Mouse (Mus musculus) testis, adult 2 months (tissue): ENCODE data around the gene Gtf2h4. TPM values are rescaled to one million over a fixed set of nuclear protein-coding genes. Genes with fewer than 3 reads are reported as not detected.
A peak's percentile ranks its signal among the peaks of the same experiment; 100 is the strongest.

Source experiments
- H3K27ac ChIP-seq: fragments of 200-500 bp; 2 replicates; pipeline ENCODE4 v1.5.1; 2012; ENCODE audit warnings: low read depth, low read length; ENCODE audit not compliant: control insufficient read depth, insufficient read depth
- H3K27me3 ChIP-seq: fragments of 200-500 bp; 2 replicates; pipeline ENCODE4 v1.6.1; 2012; ENCODE audit warnings: mild to moderate bottlenecking, low read length, moderate library complexity; ENCODE audit not compliant: control insufficient read depth, insufficient read depth
- H3K36me3 ChIP-seq: fragments of 200-500 bp; 2 replicates; pipeline ENCODE4 v1.6.1; 2012; ENCODE audit warnings: mild to moderate bottlenecking, low read length; ENCODE audit not compliant: control insufficient read depth, insufficient read depth
- H3K4me1 ChIP-seq: fragments of 200-500 bp; 2 replicates; pipeline ENCODE4 v1.6.1; 2012; ENCODE audit warnings: low read length; ENCODE audit not compliant: control insufficient read depth, insufficient read depth
- H3K4me3 ChIP-seq: fragments of 200-500 bp; 2 replicates; pipeline ENCODE4 v1.5.1; 2012; ENCODE audit warnings: low read depth, mild to moderate bottlenecking, low read length, moderate library complexity, mixed read lengths; ENCODE audit not compliant: control insufficient read depth
- CTCF ChIP-seq: fragments of 200-500 bp; IDR thresholded peaks from 2 replicates; pipeline ENCODE4 v1.5.1; 2012; ENCODE audit warnings: low read depth, mild to moderate bottlenecking, inconsistent platforms, low read length, moderate library complexity; ENCODE audit not compliant: control insufficient read depth, insufficient read depth, insufficient replicate concordance
- POLR2A ChIP-seq: fragments of 200-500 bp; IDR thresholded peaks from 2 replicates; pipeline ENCODE4 v1.6.1; 2012; ENCODE audit warnings: low read depth, mild to moderate bottlenecking, inconsistent platforms, low read length, moderate library complexity; ENCODE audit not compliant: control insufficient read depth
- polyA plus RNA-seq: library from polyadenylated mRNA; depleted of rRNA; stranded (reverse); fragments of >200 nt; gene quantifications from 2 replicates; pipeline ENCODE4 v1.2.3, GENCODE M21; 2012

Gene Gtf2h4
- polyA plus RNA-seq, 1 experiment: 29.4 TPM

- Histone ChIP-seq H3K36me3 (no peaks in the 10 kb centered on the region), H3K4me3 (no peak overlapping the region), H3K27ac (no peak overlapping the region), H3K4me1 (peaks cover 9% of the 10 kb centered on the region), H3K27me3 (no peaks in the 10 kb centered on the region)
- no peak for TF ChIP-seq CTCF
- TF ChIP-seq POLR2A: no peak
Observed at GRCm38 (mm10) chr17:35696691-35697090, 23.2 kb upstream of the Gtf2h4 start.

GRCm38 (mm10) chr17:35695289-35695688, 21.8 kb upstream of the Gtf2h4 start:
- TF ChIP-seq CTCF (peak; percentile 55; the same call in 1 of the 2 replicates), POLR2A (no peak)
- H3K36me3 ChIP-seq: no peaks in the 10 kb centered on the region

GRCm38 (mm10) chr17:35693906-35694305, 20.4 kb upstream of the Gtf2h4 start:
- Histone ChIP-seq H3K27ac (no peak overlapping the region), H3K4me1 (peaks cover 6% of the 10 kb centered on the region), H3K27me3 (no peaks in the 10 kb centered on the region), H3K36me3 (no peaks in the 10 kb centered on the region), H3K4me3 (no peak overlapping the region)
- TF ChIP-seq CTCF (no peak), POLR2A (no peak)

More at GRCm38 (mm10) chr17:35695289-35695688, 21.8 kb upstream of the Gtf2h4 start:
- Histone ChIP-seq H3K4me3 (no peak overlapping the region), H3K4me1 (peaks cover 6% of the 10 kb centered on the region), H3K27me3 (no peaks in the 10 kb centered on the region), H3K27ac (no peak overlapping the region)

- no peaks in the 10 kb centered on the region for H3K27me3 ChIP-seq
- no peaks in the 10 kb centered on the region for H3K36me3 ChIP-seq
- no peak for TF ChIP-seq POLR2A
- TF ChIP-seq CTCF: no peak
- H3K4me1 ChIP-seq: peaks cover 1% of the 10 kb centered on the region
- no peak overlapping the region for H3K4me3 ChIP-seq
- no peak overlapping the region for H3K27ac ChIP-seq
Observed at GRCm38 (mm10) chr17:35692368-35692767, 18.8 kb upstream of the Gtf2h4 start.

GRCm38 (mm10) chr17:35691811-35692210, 18.3 kb upstream of the Gtf2h4 start:
- TF ChIP-seq POLR2A: no peak
- TF ChIP-seq CTCF: no peak
- H3K4me1 ChIP-seq: no peaks in the 10 kb centered on the region
- no peak overlapping the region for H3K27ac ChIP-seq
- H3K4me3 ChIP-seq: no peak overlapping the region
- no peaks in the 10 kb centered on the region for H3K27me3 ChIP-seq
- no peaks in the 10 kb centered on the region for H3K36me3 ChIP-seq

GRCm38 (mm10) chr17:35689936-35690645, 16.6 kb upstream of the Gtf2h4 start:
- no peak overlapping the region for H3K27ac ChIP-seq
- TF ChIP-seq CTCF: no peak
- no peak for TF ChIP-seq POLR2A
- H3K36me3 ChIP-seq: no peaks in the 10 kb centered on the region

GRCm38 (mm10) chr17:35688347-35689175, 15.0 kb upstream of the Gtf2h4 start:
- H3K27me3 ChIP-seq: no peaks in the 10 kb centered on the region
- H3K27ac ChIP-seq: no peak overlapping the region
- H3K4me1 ChIP-seq: peaks cover 4% of the 10 kb centered on the region
- H3K4me3 ChIP-seq: no peak overlapping the region
- no peaks in the 10 kb centered on the region for H3K36me3 ChIP-seq
- TF ChIP-seq CTCF (no peak), POLR2A (no peak)

More at GRCm38 (mm10) chr17:35689936-35690645, 16.6 kb upstream of the Gtf2h4 start:
- Histone ChIP-seq H3K4me1 (peaks cover 2% of the 10 kb centered on the region), H3K4me3 (no peak overlapping the region), H3K27me3 (no peaks in the 10 kb centered on the region)
